Mouse (Mus musculus) heart, adult 2 months (tissue): ENCODE data around the gene Rab6a.

Source experiments
- CTCF ChIP-seq: fragments of 200-600 bp; IDR thresholded peaks from 2 replicates; pipeline ENCODE4 v1.8.1; 2022; ENCODE audit warnings: antibody characterized with exemption, mild to moderate bottlenecking, moderate library complexity
- EP300 ChIP-seq: fragments of 200-500 bp; IDR thresholded peaks from 2 replicates; pipeline ENCODE4 v1.6.1; 2011; ENCODE audit warnings: low read depth, low read length, control low read depth; ENCODE audit not compliant: insufficient read depth
- POLR2A ChIP-seq: fragments of 200-500 bp; IDR thresholded peaks from 2 replicates; pipeline ENCODE4 v1.6.1; 2011; ENCODE audit warnings: mild to moderate bottlenecking, low read depth, low read length, control low read depth; ENCODE audit not compliant: insufficient read depth

GRCm38 (mm10) chr7:100649826-100650225 lies 42.6 kb downstream of the Rab6a start:
- TF ChIP-seq CTCF, result no peak
- TF ChIP-seq POLR2A, result no peak
- TF ChIP-seq EP300, result no peak
